Mouse (Mus musculus): ENCODE measurements around the gene Cyp2a4. TPM values are rescaled to one million over a fixed set of nuclear protein-coding genes. Genes with fewer than 3 reads are reported as not detected.
"Not testable (repeated sequence)": the region's sequence is repeated elsewhere in the genome, so short reads cannot be mapped to it uniquely, and the experiment has no call there.

The Cyp2a4 gene
- polyA plus RNA-seq (2015; fragmentation: Nextera tagmentation; extraction: Ambion mirVana): not detected in 2 replicates

DNA sequence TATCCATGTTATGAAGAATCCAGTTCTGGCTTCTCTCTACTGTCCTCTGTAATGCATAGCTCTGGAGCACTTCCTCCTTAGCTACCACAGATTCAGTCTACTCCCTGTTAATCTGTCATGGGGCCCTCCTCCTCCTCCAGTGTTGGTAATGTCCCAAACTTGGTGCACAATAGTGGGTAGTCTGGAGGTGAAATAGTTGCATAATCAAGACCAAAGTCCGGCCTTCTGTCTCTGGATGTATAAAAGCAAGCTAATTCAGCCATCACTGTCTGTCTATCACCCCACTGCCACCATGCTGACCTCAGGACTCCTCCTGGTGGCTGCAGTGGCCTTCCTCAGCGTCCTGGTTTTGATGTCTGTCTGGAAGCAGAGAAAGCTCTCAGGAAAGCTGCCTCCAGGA is at the start of gene Cyp2a4:
Gene Cyp2a4 (plus strand): TSS at position 244 of the 400 bp plus-strand sequence.
- not testable (repeated sequence) for H3K27ac ChIP-seq (replicated peaks); H3K9me3 ChIP-seq; H3K36me3 ChIP-seq; ATAC-seq (ENCODE audit: low read depth); H3K4me2 ChIP-seq; H3K9ac ChIP-seq; H3K4me3 ChIP-seq; H3K27me3 ChIP-seq; H3K4me1 ChIP-seq (replicated peaks)
- WGBS: 49% methylated on average over 2 of the region's 2 CpGs

DNA sequence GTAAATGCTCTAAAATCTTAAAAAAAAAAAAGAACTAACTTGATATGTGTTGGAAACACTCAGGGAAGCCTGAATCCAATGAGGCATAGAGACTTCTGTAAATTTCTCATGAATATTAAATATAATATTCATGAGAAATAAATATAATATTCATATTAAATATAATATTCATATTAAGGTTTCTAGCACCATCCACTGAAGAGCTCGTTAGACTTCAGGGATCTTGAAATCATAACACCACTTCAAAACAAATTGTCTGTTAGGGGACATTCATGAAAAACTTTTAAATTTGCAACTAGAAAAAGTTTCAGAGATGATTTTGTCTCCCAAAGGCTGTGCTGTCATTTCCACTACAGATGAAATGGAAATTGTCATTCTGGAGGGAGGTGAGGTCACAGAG is 46.9 kb upstream of the Cyp2a4 start, which contains the start of gene Vmn1r184:
Gene Vmn1r184 (plus strand): TSS at position 301 of the 400 bp plus-strand sequence.
- not testable (repeated sequence) for H3K4me3 ChIP-seq; H3K4me2 ChIP-seq; H3K27me3 ChIP-seq; ATAC-seq (ENCODE audit: low read depth); H3K9me3 ChIP-seq; H3K9ac ChIP-seq; H3K36me3 ChIP-seq; H3K4me1 ChIP-seq (replicated peaks); H3K27ac ChIP-seq (replicated peaks)
- 78% methylated on average over 1 of the region's 1 CpGs for WGBS

DNA sequence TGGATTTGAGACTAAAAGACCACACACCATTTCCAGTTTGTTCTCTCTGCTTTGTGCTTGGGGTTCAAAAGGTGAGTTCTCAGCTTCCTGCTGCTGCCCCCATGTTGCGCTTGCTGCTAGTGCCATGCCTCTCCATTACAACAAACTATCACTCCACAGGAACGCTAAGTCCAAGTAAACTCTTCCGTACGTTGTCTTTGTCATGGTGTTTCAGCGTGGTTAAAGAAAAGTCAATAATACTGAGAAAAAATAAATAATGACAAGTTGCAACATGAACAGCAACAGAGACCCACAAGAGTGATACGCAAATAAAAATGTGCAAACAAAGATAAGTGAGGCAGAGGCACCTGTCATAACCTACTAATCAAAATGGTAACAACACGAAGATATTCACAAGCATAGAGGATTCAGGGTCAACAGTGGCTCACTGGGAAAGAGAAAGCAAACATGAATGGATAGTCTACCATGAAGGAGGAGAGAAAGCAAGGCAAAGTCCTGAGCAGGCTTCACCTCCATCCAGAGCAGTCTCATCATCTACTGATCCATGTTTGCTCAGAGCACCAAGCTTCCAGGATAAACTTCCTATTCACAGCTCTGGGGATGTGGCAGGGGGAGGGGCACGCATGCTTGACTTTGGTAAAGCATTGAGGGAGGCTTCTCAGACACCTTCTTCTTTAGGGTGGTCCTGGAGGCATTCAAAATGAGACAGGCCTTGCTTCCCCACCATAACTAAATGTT is 3.4 kb upstream of the Cyp2a4 start:
- not testable (repeated sequence) for H3K27ac ChIP-seq (replicated peaks); H3K4me3 ChIP-seq; H3K27me3 ChIP-seq; H3K36me3 ChIP-seq; H3K4me2 ChIP-seq; H3K9me3 ChIP-seq; H3K9ac ChIP-seq; ATAC-seq (ENCODE audit: low read depth); H3K4me1 ChIP-seq (replicated peaks)
- 84% methylated on average over 8 of the region's 8 CpGs for WGBS

DNA sequence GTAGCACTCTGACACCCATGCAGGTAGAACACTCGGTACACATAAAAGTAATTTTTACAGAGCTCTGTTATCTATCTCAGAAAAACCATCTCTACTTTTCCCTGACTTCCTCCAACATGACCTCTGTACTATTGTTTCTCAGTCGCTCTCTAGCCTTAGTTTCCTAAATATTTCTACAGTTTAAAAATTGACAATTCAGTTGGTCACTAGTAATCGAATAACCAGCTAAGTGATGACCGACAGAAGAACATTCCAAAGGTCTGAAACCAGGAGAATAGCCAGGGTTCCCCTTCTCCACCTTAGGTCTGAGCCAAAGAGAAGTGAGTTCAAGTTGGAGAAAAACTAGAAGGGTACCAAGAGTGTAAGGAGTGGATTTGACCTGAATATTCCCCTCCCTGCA is 4.8 kb downstream of the Cyp2a4 start:
- not testable (repeated sequence) for H3K9ac ChIP-seq; H3K4me3 ChIP-seq; H3K36me3 ChIP-seq; H3K27ac ChIP-seq (replicated peaks); ATAC-seq (ENCODE audit: low read depth); H3K4me1 ChIP-seq (replicated peaks); H3K9me3 ChIP-seq; H3K27me3 ChIP-seq; H3K4me2 ChIP-seq
- WGBS: 88% methylated on average over 4 of the region's 4 CpGs

DNA sequence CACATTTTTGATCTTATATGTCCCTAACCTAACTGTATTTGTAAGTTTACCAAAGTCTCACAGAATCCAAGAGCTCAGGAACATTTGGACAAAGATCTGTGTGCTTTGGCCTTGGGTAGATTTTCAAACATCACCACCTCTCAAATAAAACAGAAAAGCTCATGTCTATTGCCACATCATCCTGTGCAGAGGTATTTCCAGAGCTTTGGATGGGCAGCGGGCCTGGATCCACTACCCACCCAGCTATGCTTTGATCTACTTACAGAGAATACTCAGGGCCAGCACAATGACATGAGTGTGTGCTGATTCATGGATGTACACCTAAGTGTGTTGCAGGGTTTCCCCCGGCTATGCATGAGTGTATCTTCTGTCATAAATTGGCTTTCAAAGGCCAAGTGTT is 8.2 kb downstream of the Cyp2a4 start:
- H3K9me3 ChIP-seq; H3K9ac ChIP-seq; H3K4me3 ChIP-seq; H3K4me2 ChIP-seq; H3K36me3 ChIP-seq; ATAC-seq (ENCODE audit: low read depth); H3K27me3 ChIP-seq; H3K27ac ChIP-seq (replicated peaks); H3K4me1 ChIP-seq (replicated peaks): not testable (repeated sequence)
- 81% methylated on average over 2 of the region's 2 CpGs for WGBS

DNA sequence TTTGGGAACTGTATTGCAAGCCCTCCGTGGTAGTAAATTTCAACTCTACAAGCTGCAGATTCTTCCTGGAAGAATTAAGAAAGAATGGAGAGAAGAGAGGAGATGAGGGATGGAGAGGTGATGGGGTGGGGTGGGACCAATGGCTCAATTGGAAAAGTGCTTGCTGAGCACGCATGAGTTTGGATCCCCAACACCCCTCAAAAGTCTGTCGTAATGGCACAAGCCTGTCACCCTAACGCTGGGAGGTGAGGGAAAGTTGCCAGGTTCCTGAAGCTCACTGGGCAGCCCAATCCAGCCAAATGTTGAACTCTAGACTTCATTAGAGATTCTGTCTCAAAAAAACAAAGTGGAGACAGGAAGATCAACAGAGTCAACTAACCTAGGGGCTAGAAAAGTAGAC is 8.8 kb downstream of the Cyp2a4 start:
- not testable (repeated sequence) for H3K27ac ChIP-seq (replicated peaks); H3K9me3 ChIP-seq; H3K4me1 ChIP-seq (replicated peaks); H3K4me3 ChIP-seq; H3K9ac ChIP-seq; ATAC-seq (ENCODE audit: low read depth); H3K4me2 ChIP-seq; H3K36me3 ChIP-seq; H3K27me3 ChIP-seq
- WGBS: 85% methylated on average over 4 of the region's 4 CpGs

DNA sequence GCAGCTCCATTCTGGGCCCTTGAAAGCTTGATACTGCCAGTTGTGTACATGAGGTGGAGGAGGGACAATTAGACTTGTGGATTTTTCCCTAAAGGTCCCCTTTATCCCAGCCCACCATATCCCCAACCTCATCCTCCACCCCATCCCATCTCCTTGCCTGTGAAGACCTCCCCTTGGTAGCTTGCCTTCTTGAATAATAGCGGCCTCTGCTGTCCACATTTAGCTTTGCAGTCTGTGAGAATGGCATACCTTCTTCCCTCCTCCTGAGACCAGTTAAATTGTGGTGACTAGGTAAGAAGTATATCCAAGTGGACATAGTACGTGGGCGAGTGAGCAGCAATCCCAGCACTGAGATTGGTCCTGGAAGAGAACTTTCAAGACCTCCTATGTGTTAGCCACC is 13.4 kb downstream of the Cyp2a4 start:
- 72% methylated on average over 3 of the region's 3 CpGs for WGBS

DNA sequence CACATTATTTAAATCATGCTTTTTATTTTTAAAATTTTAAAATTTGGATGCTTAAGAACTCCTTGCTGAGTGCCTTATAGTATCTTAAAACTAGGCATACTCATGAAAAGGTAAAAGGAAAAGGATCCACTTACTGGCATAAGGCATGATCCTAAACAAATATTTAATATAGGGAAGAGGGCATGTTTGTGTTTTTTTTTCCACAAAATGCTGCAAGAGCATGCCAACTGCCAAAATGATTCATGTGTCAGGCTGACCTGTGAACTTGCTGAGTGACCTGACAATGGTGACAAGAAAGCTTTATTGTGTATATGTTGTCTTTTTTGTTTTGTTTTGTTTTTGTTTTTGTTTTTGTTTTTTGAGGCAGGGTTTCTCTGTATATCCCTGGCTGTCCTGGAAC is 43.2 kb downstream of the Cyp2a4 start:
- not testable (repeated sequence) for H3K4me3 ChIP-seq; H3K27me3 ChIP-seq; H3K4me1 ChIP-seq (replicated peaks); ATAC-seq (ENCODE audit: low read depth); H3K36me3 ChIP-seq; H3K9ac ChIP-seq; H3K27ac ChIP-seq (replicated peaks); H3K4me2 ChIP-seq
- peaks cover 11% of the 10 kb centered on the region; the same call in 1 of the 2 replicates for H3K9me3 ChIP-seq

More for the DNA sequence above, 13.4 kb downstream of the Cyp2a4 start:
- H3K4me1 ChIP-seq (replicated peaks); ATAC-seq (ENCODE audit: low read depth); H3K9ac ChIP-seq; H3K4me2 ChIP-seq; H3K27ac ChIP-seq (replicated peaks); H3K4me3 ChIP-seq; H3K27me3 ChIP-seq; H3K36me3 ChIP-seq; H3K9me3 ChIP-seq: not testable (repeated sequence)

DNA sequence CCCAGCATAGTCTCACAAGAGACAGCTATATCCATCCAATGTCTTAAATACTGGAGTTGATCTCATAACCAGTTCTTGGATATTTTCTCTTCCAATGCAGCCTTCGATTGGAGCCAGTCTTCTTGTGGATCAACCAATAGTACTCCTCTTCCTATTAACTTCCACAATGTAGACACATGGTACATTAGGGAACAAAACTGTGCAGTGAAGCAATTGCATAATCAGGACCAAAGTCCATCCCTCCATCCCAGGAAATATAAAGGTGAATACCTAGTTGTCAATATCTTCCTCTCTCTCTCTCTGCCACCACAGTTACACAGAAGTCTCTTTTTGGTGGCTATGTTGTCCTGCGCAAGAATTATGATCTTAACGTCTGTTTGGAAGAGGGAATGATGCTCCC is 45.3 kb downstream of the Cyp2a4 start:
- ATAC-seq (ENCODE audit: low read depth); H3K4me2 ChIP-seq; H3K4me1 ChIP-seq (replicated peaks); H3K27me3 ChIP-seq; H3K36me3 ChIP-seq; H3K27ac ChIP-seq (replicated peaks); H3K4me3 ChIP-seq; H3K9me3 ChIP-seq; H3K9ac ChIP-seq: not testable (repeated sequence)
- 83% methylated on average over 3 of the region's 3 CpGs for WGBS

DNA sequence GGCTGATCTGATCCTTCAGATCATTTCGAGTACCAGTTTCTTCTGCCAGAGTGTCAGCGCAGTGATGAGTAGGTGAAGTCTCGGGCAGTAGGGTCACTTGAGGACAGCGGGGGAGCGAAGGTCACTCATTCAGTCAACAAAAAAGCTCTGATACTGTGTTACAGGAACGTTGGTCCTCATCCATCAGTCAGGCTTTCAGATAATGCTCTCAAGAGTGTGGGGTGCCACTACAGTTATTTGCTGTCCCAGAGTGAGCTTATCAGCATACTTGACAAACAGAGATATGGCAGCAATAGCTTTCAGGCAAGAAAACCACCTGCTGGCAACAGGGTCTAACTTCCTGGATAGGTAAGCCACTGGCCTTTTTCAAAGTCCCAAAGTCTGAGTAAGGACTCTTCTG is 49.8 kb downstream of the Cyp2a4 start:
- H3K36me3 ChIP-seq; H3K4me2 ChIP-seq; H3K4me3 ChIP-seq; H3K27ac ChIP-seq (replicated peaks); ATAC-seq (ENCODE audit: low read depth); H3K27me3 ChIP-seq; H3K9ac ChIP-seq; H3K9me3 ChIP-seq; H3K4me1 ChIP-seq (replicated peaks): not testable (repeated sequence)
- WGBS: 84% methylated on average over 6 of the region's 6 CpGs

Other genes with a start within 250 kb of the Cyp2a4 start
- gene Cyp2b13, start 245.7 kb upstream of the Cyp2a4 start, polyA plus RNA-seq (2015; fragmentation: Nextera tagmentation; extraction: Ambion mirVana): not detected in 2 replicates
- not detected in 2 replicates for gene Cyp2b9, start 133.8 kb upstream of the Cyp2a4 start, polyA plus RNA-seq (2015; fragmentation: Nextera tagmentation; extraction: Ambion mirVana)
- gene Vmn1r184, start 46.8 kb upstream of the Cyp2a4 start, polyA plus RNA-seq (2015; fragmentation: Nextera tagmentation; extraction: Ambion mirVana): not detected in 2 replicates
- gene Nlrp9c, start 96.5 kb downstream of the Cyp2a4 start, polyA plus RNA-seq (2015; fragmentation: Nextera tagmentation; extraction: Ambion mirVana): not detected in 2 replicates
- gene Nlrp4a, start 127.9 kb downstream of the Cyp2a4 start, polyA plus RNA-seq (2015; fragmentation: Nextera tagmentation; extraction: Ambion mirVana): not detected in 2 replicates
- gene Nlrp9a, start 227.9 kb downstream of the Cyp2a4 start, polyA plus RNA-seq (2015; fragmentation: Nextera tagmentation; extraction: Ambion mirVana): not detected in 2 replicates

Data from neural tube, embryonic 13.5 days (tissue).